Mouse (Mus musculus) gastrocnemius, postnatal 10 days (tissue): Measurements from ENCODE around the gene Mal. TPM values are rescaled to one million over a fixed set of nuclear protein-coding genes. Genes with fewer than 3 reads are reported as not detected.
A peak's percentile ranks its signal among the peaks of the same experiment; 100 is the strongest.

Experiments used
- DNase-seq: peaks from one replicate; pipeline ENCODE4 v3.0.0; 2021; ENCODE audit warnings: mixed read lengths
- long read RNA-seq, 2 experiments: library from polyadenylated mRNA; stranded (forward); transcript quantifications; one replicate each; pipeline ENCODE4 v2.0.0; 2021
- total RNA-seq, 2 experiments: library from RNA; stranded (reverse); gene quantifications; 2 replicates each; pipeline ENCODE4 v1.2.3; 2021

Mal gene
- 10 to 100 TPM; 14.7 to 24.5 TPM for total RNA-seq
- long read RNA-seq, experiment 1, transcript Mal-202 (4 exons, 2,778 nt) = major isoform, 16 of 16 reads
- long read RNA-seq, experiment 1, partial matches to known transcripts = 0 of 16 reads
- long read RNA-seq, experiment 1, other reads (novel, unspliced or antisense) = 0 of 16 reads
- long read RNA-seq, experiment 2, transcript Mal-202 (4 exons, 2,778 nt) = major isoform, 18 of 21 reads
- long read RNA-seq, experiment 2, partial matches to known transcripts = 0 of 21 reads
- long read RNA-seq, experiment 2, other reads (novel, unspliced or antisense) = 3 of 21 reads

- peak; percentile 41 for DNase-seq
Observed at GRCm38 (mm10) chr2:127656086-127656720, at the start of gene Mal. Gene Mal, minus strand, starts transcription at chr2:127656695.

DNA sequence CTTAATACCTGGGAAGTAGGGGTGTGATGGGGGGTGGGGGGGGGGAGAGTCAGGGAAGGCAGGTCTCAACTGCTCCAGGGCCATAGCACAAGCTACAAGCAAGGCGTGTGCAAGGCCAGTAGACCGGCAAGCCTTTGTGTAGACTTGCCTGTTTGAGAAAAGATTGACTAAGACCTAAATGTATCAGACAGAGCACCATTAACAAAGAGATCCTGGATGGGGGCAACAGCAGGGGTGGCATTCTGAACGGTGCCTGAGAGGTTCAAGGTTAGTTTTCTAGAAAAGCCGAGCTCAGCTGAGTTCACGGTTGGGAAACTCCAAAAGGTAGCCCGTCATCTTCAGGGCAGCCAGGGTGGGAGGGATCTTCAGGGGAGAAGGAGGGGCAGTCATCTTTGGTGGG, 48.8 kb upstream of the Mal start:
- DNase-seq = no peak

- no peak for DNase-seq
Observed at GRCm38 (mm10) chr2:127689239-127689638, 32.7 kb upstream of the Mal start.

DNA sequence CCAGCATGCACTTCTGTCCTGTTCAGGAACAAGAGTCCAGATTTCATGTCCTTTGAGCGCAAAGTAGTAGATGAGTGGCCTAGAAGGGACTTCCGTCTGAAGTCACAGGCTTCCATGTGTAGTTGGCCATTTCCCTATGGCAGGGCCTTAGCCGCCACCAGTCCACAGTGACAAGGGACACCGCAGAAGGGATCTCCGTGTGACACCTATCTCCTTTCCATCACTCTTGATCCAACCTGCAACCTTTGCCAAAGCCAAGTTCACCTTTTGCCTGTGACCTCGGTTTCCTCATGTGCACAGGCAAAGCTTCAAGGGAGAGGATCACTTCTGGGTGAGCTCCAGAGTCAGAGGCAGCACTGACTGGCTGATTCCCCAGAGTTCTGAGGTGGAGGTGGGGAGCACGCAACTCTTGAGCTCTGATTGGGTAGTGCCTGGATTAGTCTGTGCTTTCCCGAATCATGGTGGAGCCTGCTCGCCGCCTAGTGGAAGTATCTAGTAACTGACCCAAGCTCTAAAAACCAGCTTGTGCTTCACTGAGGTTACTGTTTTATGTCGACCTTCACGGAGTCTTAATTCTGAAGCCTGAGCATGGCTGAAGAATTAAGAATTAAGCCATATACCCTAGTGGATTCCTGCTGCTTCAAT, 27.3 kb upstream of the Mal start:
- DNase-seq = peak; percentile 46

DNA sequence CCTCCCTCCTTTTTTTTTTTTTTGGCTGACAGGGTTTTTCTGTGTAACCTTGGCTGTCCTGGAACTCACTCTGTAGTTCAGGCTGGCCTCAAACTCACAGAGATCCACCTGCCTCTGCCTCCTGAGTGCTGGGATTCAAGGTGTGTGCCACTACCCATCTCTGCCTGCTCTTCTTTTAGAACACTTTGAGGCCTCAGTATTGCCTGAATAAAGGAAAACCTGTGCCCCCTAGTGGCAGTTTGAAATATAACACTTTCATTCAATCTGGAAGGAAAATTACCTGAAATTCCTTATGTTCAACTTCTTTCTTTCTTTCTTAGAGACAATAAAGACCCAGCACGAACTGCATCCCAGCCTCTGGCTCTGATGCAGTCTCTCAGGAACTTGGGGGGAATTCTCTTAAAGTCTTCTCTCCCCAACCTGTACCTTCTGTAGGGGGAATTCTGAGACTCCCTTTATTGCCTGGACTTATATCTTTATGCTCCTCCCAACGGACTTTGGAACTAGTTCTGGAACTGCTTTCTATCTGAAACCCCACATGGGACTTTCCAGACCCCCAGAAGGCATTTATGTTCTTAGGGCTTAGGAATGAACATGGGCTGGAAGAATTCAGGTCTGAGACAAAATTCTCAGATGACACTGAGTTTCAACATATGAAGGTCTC, 11.5 kb upstream of the Mal start:
- no peak for DNase-seq

GRCm38 (mm10) chr2:127667015-127667414, 10.5 kb upstream of the Mal start:
- no peak for DNase-seq

DNA sequence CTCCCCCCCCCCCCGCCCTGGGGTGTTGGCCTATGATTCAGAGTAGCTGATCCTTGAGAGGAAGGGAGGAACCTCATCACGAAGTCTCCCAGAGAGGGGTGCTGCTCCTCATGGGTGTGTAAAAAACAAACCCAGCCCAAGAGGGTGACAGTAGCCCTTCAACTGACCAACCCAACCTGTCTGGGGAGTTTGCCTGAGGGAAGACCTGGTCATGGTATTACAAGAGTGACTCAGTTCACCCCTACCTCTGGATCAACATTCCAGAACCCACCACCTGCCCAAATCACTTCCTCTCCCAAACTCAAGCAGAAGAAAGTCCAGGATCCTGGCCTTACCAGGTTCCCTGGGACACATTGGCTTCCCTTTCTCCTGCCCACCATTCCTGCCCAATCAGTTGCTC, 6.2 kb upstream of the Mal start:
- no peak for DNase-seq

DNA sequence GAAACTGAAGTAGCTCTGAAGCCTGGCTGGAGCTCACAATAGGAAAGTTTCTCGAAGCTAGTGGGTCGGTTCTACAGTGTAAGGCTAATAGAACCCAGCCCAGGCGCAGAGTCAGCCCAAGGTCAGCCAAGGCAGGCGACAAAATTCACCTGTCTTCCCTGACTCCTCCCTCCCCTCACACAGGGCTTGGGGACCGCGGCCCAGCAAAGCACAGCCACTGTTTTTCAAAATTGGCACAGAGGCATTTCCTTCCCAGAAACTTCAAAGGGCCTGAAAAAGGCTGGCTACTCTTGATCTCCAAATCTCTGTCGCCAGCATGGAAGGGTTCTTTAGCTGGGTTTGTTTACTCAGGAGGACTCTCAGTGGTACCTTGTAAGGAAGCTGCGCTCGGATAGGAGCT, 1.1 kb downstream of the Mal start:
- DNase-seq = no peak

DNA sequence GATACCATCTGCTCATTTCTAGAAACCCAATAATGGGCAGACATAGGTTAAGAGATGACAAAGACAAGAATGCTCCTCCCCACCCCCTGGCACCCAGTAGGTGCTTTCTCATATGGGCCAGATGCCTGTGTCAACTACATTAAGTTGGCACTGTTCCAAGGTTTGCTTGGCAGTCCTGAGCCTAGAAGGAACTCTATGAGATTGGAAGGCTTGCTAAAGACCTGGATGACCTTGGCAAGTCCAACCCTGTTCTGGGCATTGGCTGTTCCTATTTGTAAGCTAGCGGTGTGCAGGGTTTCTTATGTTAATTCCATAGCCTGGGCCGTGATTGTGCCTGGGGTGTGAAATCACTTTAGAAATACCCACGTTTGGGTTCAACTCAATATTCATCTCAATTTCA, 1.7 kb downstream of the Mal start:
- DNase-seq = no peak

DNA sequence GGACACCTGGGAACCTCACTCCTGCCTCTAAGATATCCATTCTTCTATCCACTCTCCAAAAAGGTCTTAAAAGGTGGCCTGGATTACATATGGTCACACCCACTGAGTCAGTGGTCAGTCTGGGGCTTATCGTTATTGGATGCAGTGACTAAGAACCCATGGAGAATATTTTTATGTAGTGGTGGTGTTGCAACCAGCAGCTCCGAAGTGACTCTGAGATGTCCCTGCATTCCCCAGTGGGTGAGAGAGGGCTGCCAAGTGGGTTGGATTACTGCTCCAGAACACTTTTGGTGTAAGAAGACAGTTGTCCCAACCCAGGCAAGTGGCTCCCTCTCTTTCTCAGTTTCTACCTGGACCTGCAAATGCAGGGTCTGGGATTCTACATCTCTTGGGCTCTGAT, 3.7 kb downstream of the Mal start:
- DNase-seq = no peak

GRCm38 (mm10) chr2:127652335-127652734, 4.2 kb downstream of the Mal start:
- DNase-seq = no peak

- DNase-seq = no peak
Observed at GRCm38 (mm10) chr2:127651601-127652000, 4.9 kb downstream of the Mal start.

DNA sequence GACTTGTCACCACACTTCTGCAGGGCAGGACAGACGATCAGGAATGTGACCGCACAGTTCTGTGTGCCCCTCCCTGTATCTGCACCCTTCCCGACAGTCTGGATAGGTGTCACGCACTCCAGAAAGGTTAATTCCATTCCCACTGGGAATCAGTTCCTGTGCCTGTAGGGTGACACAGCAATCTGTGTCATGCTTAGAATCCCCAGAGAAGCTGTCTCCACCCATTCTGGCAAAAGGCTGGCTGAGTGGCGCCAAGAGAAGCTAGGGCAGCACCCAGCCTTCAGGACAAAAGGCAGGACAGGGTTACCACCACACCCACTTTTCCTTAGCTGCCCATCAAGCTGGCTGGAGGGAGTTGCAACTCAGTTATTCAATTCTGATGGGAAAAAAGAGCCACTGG, 6.6 kb downstream of the Mal start:
- no peak for DNase-seq

DNA sequence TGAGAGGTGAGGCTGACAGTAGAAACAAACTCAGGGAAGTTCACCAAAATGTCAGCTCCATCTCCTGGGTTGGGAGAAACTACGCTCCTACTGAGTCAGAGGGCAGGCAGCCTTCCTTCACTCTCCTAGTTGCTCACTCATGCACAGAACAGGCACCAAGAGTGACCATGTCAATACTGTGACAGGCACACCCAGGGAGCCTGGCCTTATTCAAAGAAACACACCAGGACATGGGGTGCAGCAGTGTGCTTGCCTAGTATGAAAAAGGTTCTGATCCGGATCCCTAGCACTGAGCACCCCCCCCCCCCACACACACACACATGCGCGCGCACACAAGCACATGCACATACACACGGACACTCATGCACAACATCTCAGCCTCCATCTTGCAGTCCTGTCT, 8.3 kb downstream of the Mal start:
- DNase-seq = no peak

GRCm38 (mm10) chr2:127646875-127647274, 9.6 kb downstream of the Mal start:
- no peak for DNase-seq

DNA sequence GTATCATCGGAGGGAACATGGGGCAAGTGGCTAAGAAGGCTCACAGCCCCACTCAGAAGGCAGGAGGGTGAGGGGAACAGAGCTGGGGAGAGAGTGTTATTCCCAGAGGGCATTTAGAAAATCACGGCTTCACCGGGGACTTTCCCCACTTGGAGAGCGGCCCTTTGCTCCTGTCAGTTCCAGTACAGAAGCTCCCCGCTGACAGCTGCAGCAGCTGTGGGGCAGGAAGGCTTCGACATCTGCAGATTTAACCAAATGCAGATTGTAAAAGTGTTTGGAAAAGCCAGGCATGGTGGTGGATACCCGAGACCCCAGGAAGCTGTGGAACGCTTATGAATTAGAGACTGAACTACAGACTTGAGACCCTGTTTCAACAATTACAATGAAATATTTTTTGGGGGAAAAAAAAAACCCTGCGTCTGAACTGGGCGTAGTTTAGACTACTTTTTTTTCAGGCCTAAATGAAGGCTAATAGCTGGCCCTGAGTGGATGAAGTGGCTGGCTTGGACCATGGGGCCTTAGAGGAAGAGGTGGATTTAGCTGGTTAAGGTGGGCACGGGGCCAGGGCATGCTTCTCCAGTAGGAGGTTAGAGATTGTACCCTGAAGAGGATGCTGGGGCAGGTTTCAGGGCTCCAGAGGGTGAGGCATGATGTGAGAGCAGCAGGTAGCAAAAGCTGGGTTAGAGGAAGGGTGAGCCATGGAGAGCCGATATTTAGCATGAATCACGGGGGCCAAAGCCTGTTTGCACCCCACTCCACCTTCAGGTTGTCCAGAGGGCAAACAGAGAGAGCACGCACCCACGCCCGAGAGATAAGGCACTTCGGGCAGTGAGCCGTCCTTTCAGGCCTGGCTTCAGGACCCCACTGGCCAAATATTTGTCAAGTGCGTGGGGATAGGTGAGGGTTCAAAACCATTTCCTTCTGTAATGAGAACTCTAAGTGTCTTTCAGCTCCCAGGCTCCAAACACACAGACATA, 12.5 kb downstream of the Mal start:
- DNase-seq = peak; percentile 20

- DNase-seq = no peak
Observed at GRCm38 (mm10) chr2:127638973-127639372, 17.5 kb downstream of the Mal start.

- DNase-seq = no peak
Observed at GRCm38 (mm10) chr2:127635581-127635980, 20.9 kb downstream of the Mal start.

DNA sequence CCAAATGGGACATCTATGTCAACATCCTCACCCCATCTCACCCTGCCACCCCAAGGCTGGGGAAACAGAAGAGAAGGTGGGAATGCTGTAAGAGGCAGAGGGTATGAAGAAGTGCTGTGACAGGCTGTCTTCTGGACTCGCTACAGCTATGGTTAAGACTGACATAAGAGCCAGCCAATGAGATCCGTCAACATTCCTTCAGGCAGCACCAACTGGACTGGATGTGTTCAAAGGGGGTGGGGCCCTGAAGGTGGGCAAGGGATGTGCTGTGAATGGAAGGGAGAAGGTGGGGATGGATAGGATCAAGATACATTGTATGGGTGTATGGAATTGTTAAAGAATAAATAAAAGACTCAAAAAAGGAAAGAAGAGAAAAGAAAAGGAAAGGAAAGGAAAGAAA, 23.9 kb downstream of the Mal start:
- DNase-seq = no peak

- no peak for DNase-seq
Observed at GRCm38 (mm10) chr2:127627990-127628570, 28.4 kb downstream of the Mal start.

DNA sequence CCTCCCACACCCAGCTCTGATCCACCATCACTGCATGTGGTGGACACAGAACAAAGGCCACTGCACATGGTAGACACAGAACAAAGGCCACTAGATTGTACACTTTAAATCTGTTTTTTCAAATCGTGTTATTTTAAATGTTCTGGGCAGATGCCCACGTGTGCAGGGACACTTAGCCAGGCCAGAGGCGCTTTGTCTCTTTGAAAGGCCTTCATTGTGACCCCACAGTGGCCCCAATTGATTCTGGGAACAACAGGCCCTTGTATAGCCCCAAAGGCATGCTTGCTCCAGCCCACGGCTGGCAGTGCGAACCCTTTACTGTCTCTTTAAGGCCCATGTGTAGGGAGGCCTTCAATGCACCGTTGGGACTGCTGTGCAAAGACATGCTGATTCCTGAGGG, 29.1 kb downstream of the Mal start:
- DNase-seq = no peak

DNA sequence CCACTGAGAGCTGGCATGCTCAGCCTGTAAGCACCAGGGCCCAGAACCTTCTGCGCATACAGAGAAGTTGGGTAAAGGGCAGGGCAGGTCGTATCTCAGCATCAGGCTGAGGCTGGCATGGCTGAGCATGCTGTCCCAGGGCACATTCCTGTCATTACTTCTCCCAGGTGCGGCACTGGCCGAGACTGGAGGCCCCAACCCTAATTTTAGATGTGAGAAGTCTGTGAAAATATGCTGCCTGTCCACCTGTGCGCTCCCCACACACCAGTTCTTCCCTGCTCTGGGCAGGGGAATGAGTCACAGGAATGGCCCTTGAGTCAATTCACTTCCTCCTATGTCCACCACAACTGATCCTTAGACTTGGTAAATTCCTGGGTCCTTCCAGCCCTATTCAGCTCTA, 30.8 kb downstream of the Mal start:
- no peak for DNase-seq
